Mouse (Mus musculus): ENCODE data around the gene Rac1. TPM values are rescaled to one million over a fixed set of nuclear protein-coding genes. Genes with fewer than 3 reads are reported as not detected.
"Not testable (repeated sequence)": the region's sequence is repeated elsewhere in the genome, so short reads cannot be mapped to it uniquely, and the experiment has no call there.

The Rac1 gene
- polyA plus RNA-seq, 1 experiment from 2014 or later, result 463 TPM

GRCm38 (mm10) chr5:143561009-143561408 is 33.2 kb upstream of the Rac1 start:
- Histone ChIP-seq H3K9me3 (ENCODE audit: control insufficient read depth, low read length) (no peaks in the 10 kb centered on the region), H3K9ac (replicated peaks; ENCODE audit: low read length) (no peak overlapping the region), H3K27ac (replicated peaks; ENCODE audit: low read depth, low read length) (no peak overlapping the region), H3K36me3 (ENCODE audit: control insufficient read depth, insufficient read depth, low read length) (peaks cover 20% of the 10 kb centered on the region; the same call in 1 of the 2 replicates), H3K4me1 (ENCODE audit: control insufficient read depth, insufficient read depth, low read length) (no peaks in the 10 kb centered on the region), H3K27me3 (ENCODE audit: control insufficient read depth, insufficient read depth, low read length) (no peaks in the 10 kb centered on the region), H3K4me2 (ENCODE audit: low read length) (no peak overlapping the region), H3K4me3 (replicated peaks; ENCODE audit: low read depth, low read length) (no peak overlapping the region)
- DNase-seq (no peak), ATAC-seq (ENCODE audit: low FRiP score, low TSS enrichment) (no peak)
- WGBS, result 95% methylated on average over 4 of the region's 4 CpGs

- ATAC-seq (ENCODE audit: low FRiP score, low TSS enrichment) (no peak), DNase-seq (no peak)
- Histone ChIP-seq H3K9me3 (ENCODE audit: control insufficient read depth, low read length) (no peaks in the 10 kb centered on the region), H3K4me2 (ENCODE audit: low read length) (no peak overlapping the region), H3K9ac (replicated peaks; ENCODE audit: low read length) (no peak overlapping the region), H3K36me3 (ENCODE audit: control insufficient read depth, insufficient read depth, low read length) (0 out of 2 replicates have a peak, but pooled peaks cover 8% of the 10 kb centered on the region), H3K27me3 (ENCODE audit: control insufficient read depth, insufficient read depth, low read length) (no peaks in the 10 kb centered on the region), H3K4me1 (ENCODE audit: control insufficient read depth, insufficient read depth, low read length) (no peaks in the 10 kb centered on the region), H3K4me3 (replicated peaks; ENCODE audit: low read depth, low read length) (no peak overlapping the region), H3K27ac (replicated peaks; ENCODE audit: low read depth, low read length) (no peak overlapping the region)
- 94% methylated on average over 3 of the region's 3 CpGs for WGBS
Observed at GRCm38 (mm10) chr5:143558731-143559130, 30.9 kb upstream of the Rac1 start.

- H3K4me3 ChIP-seq (replicated peaks; ENCODE audit: low read depth, low read length), result no peak overlapping the region
- WGBS, result 70% methylated on average over 6 of the region's 6 CpGs
- no peak for DNase-seq
- H3K4me1 ChIP-seq (ENCODE audit: control insufficient read depth, insufficient read depth, low read length), result peaks cover 12% of the 10 kb centered on the region
- H3K27ac ChIP-seq (replicated peaks; ENCODE audit: low read depth, low read length), result no peak overlapping the region
- peaks cover 7% of the 10 kb centered on the region; the same call in 1 of the 2 replicates for H3K36me3 ChIP-seq (ENCODE audit: control insufficient read depth, insufficient read depth, low read length)
- H3K9ac ChIP-seq (replicated peaks; ENCODE audit: low read length), result no peak overlapping the region
- no peaks in the 10 kb centered on the region for H3K27me3 ChIP-seq (ENCODE audit: control insufficient read depth, insufficient read depth, low read length)
- no peak overlapping the region for H3K4me2 ChIP-seq (ENCODE audit: low read length)
- ATAC-seq (ENCODE audit: low FRiP score, low TSS enrichment), result no peak
- no peaks in the 10 kb centered on the region for H3K9me3 ChIP-seq (ENCODE audit: control insufficient read depth, low read length)
Observed at GRCm38 (mm10) chr5:143555233-143555632, 27.4 kb upstream of the Rac1 start.

GRCm38 (mm10) chr5:143552911-143553310 is 25.1 kb upstream of the Rac1 start:
- Histone ChIP-seq H3K4me2 (ENCODE audit: low read length) (no peak overlapping the region), H3K27ac (replicated peaks; ENCODE audit: low read depth, low read length) (no peak overlapping the region), H3K4me3 (replicated peaks; ENCODE audit: low read depth, low read length) (no peak overlapping the region), H3K9ac (replicated peaks; ENCODE audit: low read length) (no peak overlapping the region), H3K36me3 (ENCODE audit: control insufficient read depth, insufficient read depth, low read length) (peaks cover 7% of the 10 kb centered on the region; the same call in 1 of the 2 replicates), H3K4me1 (ENCODE audit: control insufficient read depth, insufficient read depth, low read length) (peaks cover 22% of the 10 kb centered on the region), H3K27me3 (ENCODE audit: control insufficient read depth, insufficient read depth, low read length) (no peaks in the 10 kb centered on the region), H3K9me3 (ENCODE audit: control insufficient read depth, low read length) (no peaks in the 10 kb centered on the region)
- DNase-seq (no peak), ATAC-seq (ENCODE audit: low FRiP score, low TSS enrichment) (no peak)
- WGBS, result 69% methylated on average over 6 of the region's 6 CpGs

GRCm38 (mm10) chr5:143548922-143549321 is 21.1 kb upstream of the Rac1 start:
- peak; percentile 41 for DNase-seq
- peak overlapping the region; percentile 59 for H3K4me3 ChIP-seq (replicated peaks; ENCODE audit: low read depth, low read length)
- not testable (repeated sequence) for H3K36me3 ChIP-seq (ENCODE audit: control insufficient read depth, insufficient read depth, low read length); H3K9me3 ChIP-seq (ENCODE audit: control insufficient read depth, low read length); H3K27me3 ChIP-seq (ENCODE audit: control insufficient read depth, insufficient read depth, low read length); ATAC-seq (ENCODE audit: low FRiP score, low TSS enrichment)
- peak overlapping the region; percentile 79 for H3K27ac ChIP-seq (replicated peaks; ENCODE audit: low read depth, low read length)
- peak overlapping the region; percentile 66 for H3K9ac ChIP-seq (replicated peaks; ENCODE audit: low read length)
- under 1% methylated on average over 27 of the region's 28 CpGs for WGBS
- peak overlapping the region; percentile 80 for H3K4me2 ChIP-seq (ENCODE audit: low read length)
- H3K4me1 ChIP-seq (ENCODE audit: control insufficient read depth, insufficient read depth, low read length), result peaks cover 22% of the 10 kb centered on the region

GRCm38 (mm10) chr5:143548401-143548846 is 20.6 kb upstream of the Rac1 start:
- Histone ChIP-seq H3K27me3 (ENCODE audit: control insufficient read depth, insufficient read depth, low read length) (no peaks in the 10 kb centered on the region), H3K4me2 (ENCODE audit: low read length) (peak overlapping the region; percentile 80), H3K4me3 (replicated peaks; ENCODE audit: low read depth, low read length) (peak overlapping the region; percentile 59), H3K27ac (replicated peaks; ENCODE audit: low read depth, low read length) (peak overlapping the region; percentile 79), H3K9ac (replicated peaks; ENCODE audit: low read length) (peak overlapping the region; percentile 66), H3K36me3 (ENCODE audit: control insufficient read depth, insufficient read depth, low read length) (peaks cover 7% of the 10 kb centered on the region; the same call in 1 of the 2 replicates), H3K9me3 (ENCODE audit: control insufficient read depth, low read length) (no peaks in the 10 kb centered on the region), H3K4me1 (ENCODE audit: control insufficient read depth, insufficient read depth, low read length) (peaks cover 22% of the 10 kb centered on the region)
- ATAC-seq (ENCODE audit: low FRiP score, low TSS enrichment) (peak; percentile 93), DNase-seq (peak; percentile 98)
- WGBS, result under 1% methylated on average over 36 of the region's 37 CpGs

GRCm38 (mm10) chr5:143547866-143548265 is 20.0 kb upstream of the Rac1 start:
- ATAC-seq (ENCODE audit: low FRiP score, low TSS enrichment) (no peak), DNase-seq (no peak)
- Histone ChIP-seq H3K4me2 (ENCODE audit: low read length) (no peak overlapping the region; the same call in 1 of the 2 replicates), H3K27me3 (ENCODE audit: control insufficient read depth, insufficient read depth, low read length) (no peaks in the 10 kb centered on the region), H3K27ac (replicated peaks; ENCODE audit: low read depth, low read length) (peak overlapping the region; percentile 58), H3K9ac (replicated peaks; ENCODE audit: low read length) (no peak overlapping the region), H3K4me1 (ENCODE audit: control insufficient read depth, insufficient read depth, low read length) (peaks cover 22% of the 10 kb centered on the region), H3K9me3 (ENCODE audit: control insufficient read depth, low read length) (no peaks in the 10 kb centered on the region), H3K4me3 (replicated peaks; ENCODE audit: low read depth, low read length) (no peak overlapping the region), H3K36me3 (ENCODE audit: control insufficient read depth, insufficient read depth, low read length) (peaks cover 7% of the 10 kb centered on the region; the same call in 1 of the 2 replicates)
- WGBS, result 63% methylated on average over 10 of the region's 10 CpGs

GRCm38 (mm10) chr5:143547384-143547783 is 19.5 kb upstream of the Rac1 start:
- ATAC-seq (ENCODE audit: low FRiP score, low TSS enrichment) (no peak), DNase-seq (peak; percentile 69)
- Histone ChIP-seq H3K27me3 (ENCODE audit: control insufficient read depth, insufficient read depth, low read length) (no peaks in the 10 kb centered on the region), H3K27ac (replicated peaks; ENCODE audit: low read depth, low read length) (no peak overlapping the region), H3K4me2 (ENCODE audit: low read length) (no peak overlapping the region), H3K4me3 (replicated peaks; ENCODE audit: low read depth, low read length) (no peak overlapping the region), H3K9me3 (ENCODE audit: control insufficient read depth, low read length) (no peaks in the 10 kb centered on the region), H3K36me3 (ENCODE audit: control insufficient read depth, insufficient read depth, low read length) (peaks cover 7% of the 10 kb centered on the region; the same call in 1 of the 2 replicates), H3K4me1 (ENCODE audit: control insufficient read depth, insufficient read depth, low read length) (peaks cover 22% of the 10 kb centered on the region), H3K9ac (replicated peaks; ENCODE audit: low read length) (no peak overlapping the region)
- WGBS, result 8% methylated on average over 11 of the region's 11 CpGs

GRCm38 (mm10) chr5:143539111-143539510 is 11.3 kb upstream of the Rac1 start:
- DNase-seq (no peak), ATAC-seq (ENCODE audit: low FRiP score, low TSS enrichment) (no peak)
- no peaks in the 10 kb centered on the region for H3K4me1 ChIP-seq (ENCODE audit: control insufficient read depth, insufficient read depth, low read length)
- H3K36me3 ChIP-seq (ENCODE audit: control insufficient read depth, insufficient read depth, low read length), result no peaks in the 10 kb centered on the region
- no peak overlapping the region for H3K4me2 ChIP-seq (ENCODE audit: low read length)
- 86% methylated on average over 8 of the region's 8 CpGs for WGBS
- no peak overlapping the region for H3K27ac ChIP-seq (replicated peaks; ENCODE audit: low read depth, low read length)
- no peak overlapping the region for H3K4me3 ChIP-seq (replicated peaks; ENCODE audit: low read depth, low read length)
- no peaks in the 10 kb centered on the region for H3K27me3 ChIP-seq (ENCODE audit: control insufficient read depth, insufficient read depth, low read length)
- no peaks in the 10 kb centered on the region for H3K9me3 ChIP-seq (ENCODE audit: control insufficient read depth, low read length)
- no peak overlapping the region for H3K9ac ChIP-seq (replicated peaks; ENCODE audit: low read length)

Measured in midbrain, embryonic 14.5 days (tissue).